Mouse (Mus musculus) olfactory bulb, adult 2 months (tissue): ENCODE measurements around the gene Ceacam19. TPM values are rescaled to one million over a fixed set of nuclear protein-coding genes. Genes with fewer than 3 reads are reported as not detected.
"Not testable (repeated sequence)": the region's sequence is repeated elsewhere in the genome, so short reads cannot be mapped to it uniquely, and the experiment has no call there.

Experiments used
- H3K27ac ChIP-seq: fragments of 200-500 bp; 2 replicates; pipeline ENCODE4 v1.5.1; 2012; ENCODE audit warnings: low read depth, low read length; ENCODE audit not compliant: insufficient read depth
- H3K4me1 ChIP-seq: fragments of 200-500 bp; 2 replicates; pipeline ENCODE4 v1.6.1; 2012; ENCODE audit warnings: low read length; ENCODE audit not compliant: control insufficient read depth, insufficient read depth
- H3K4me3 ChIP-seq: fragments of 200-500 bp; 2 replicates; pipeline ENCODE4 v1.5.1; 2012; ENCODE audit warnings: mild to moderate bottlenecking, low read depth, low read length, moderate library complexity; ENCODE audit not compliant: insufficient read depth
- CTCF ChIP-seq: fragments of 200-500 bp; IDR thresholded peaks from 2 replicates; pipeline ENCODE4 v1.5.1; 2012; ENCODE audit warnings: low read depth, mild to moderate bottlenecking, low read length, moderate library complexity; ENCODE audit not compliant: insufficient read depth
- POLR2A ChIP-seq: fragments of 200-500 bp; IDR thresholded peaks from 2 replicates; pipeline ENCODE4 v1.6.1; 2012; ENCODE audit warnings: mild to moderate bottlenecking, low read depth, low read length, moderate library complexity; ENCODE audit not compliant: insufficient read depth
- WGBS: fragments of 180-500 bp; shearing (Covaris S2); methylation state at CpG from one replicate; pipeline ENCODE4 v1.1.7; 2018; 5-methylcytosine and 5-hydroxymethylcytosine counted together
- polyA plus RNA-seq: library from polyadenylated mRNA; stranded (reverse); fragments of >200 nt; gene quantifications from 2 replicates; pipeline ENCODE4 v1.2.4, GENCODE M21; 2012; ENCODE audit warnings: low replicate concordance; ENCODE audit not compliant: missing spikeins, insufficient read depth, insufficient read length

Gene Ceacam19
- not detected in 2 replicates for polyA plus RNA-seq

- Histone ChIP-seq H3K4me3 (no peak within 1 kb of the TSS), H3K27ac (no peak within 1 kb of the TSS), H3K4me1 (no peaks in the 10 kb centered on the region)
- no peak for TF ChIP-seq POLR2A
- TF ChIP-seq CTCF: no peak
- WGBS: 75% methylated on average over 7 of the region's 7 CpGs
Measured at GRCm38 (mm10) chr7:19887849-19888248, at the start of gene Ceacam19. Ceacam19 (minus strand) TSS chr7:19887965.

DNA sequence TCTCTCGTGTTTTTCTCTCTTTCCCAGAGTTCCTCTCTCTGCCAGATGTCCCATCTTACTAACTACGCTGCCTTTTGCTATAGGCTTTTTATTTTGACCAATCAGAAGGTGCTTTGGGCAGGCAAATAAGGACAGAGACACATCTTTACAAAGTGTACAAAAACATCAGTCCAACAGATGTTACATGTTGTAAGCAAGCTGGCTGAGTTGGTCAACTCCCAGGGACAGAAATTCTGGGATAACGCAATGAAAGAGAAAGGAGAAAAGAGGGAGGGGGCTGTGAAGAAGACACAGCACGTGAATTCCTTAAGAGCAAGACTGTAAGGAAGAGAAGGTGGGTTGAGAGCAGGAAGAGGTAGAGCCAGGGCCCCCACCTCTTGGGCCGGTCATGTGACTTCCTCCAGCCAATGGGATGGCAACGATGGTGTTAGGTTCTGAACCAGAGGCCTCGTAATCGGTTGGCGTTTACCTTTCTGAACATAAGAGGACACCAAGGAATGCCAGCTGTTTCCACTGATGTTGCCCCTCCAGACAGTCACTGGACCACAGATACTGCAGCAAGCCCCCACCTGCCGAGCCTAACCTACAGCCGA lies 49.6 kb upstream of the Ceacam19 start:
- TF ChIP-seq CTCF (no peak), POLR2A (no peak)
- Histone ChIP-seq H3K27ac (no peak overlapping the region), H3K4me1 (peaks cover 13% of the 10 kb centered on the region), H3K4me3 (no peak overlapping the region)
- WGBS: 82% methylated on average over 11 of the region's 11 CpGs

DNA sequence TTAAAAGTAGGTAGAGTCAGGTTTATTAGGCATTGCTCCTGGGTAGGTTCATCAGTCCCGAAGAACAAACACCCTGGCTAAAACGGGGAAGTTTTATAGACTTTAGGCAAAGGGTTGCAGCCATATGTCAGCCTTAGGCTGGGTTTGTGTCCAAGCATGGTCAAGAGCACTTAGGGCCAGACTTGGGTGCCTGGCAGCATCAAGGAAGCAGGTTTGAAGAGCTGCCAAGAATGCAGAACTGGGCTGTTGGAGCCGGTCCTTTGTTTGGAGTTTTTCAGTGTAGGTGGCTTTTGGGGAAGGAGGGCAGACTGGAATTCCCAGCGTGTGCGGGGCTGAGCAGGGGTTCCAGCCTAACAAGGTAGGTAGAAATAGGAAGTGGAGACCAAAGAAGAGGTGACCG lies 48.2 kb upstream of the Ceacam19 start:
- no peak for TF ChIP-seq POLR2A
- no peak for TF ChIP-seq CTCF
- whole genome bisulfite sequencing: 54% methylated on average over 6 of the region's 6 CpGs
- H3K27ac ChIP-seq: no peak overlapping the region
- H3K4me1 ChIP-seq: peaks cover 13% of the 10 kb centered on the region
- H3K4me3 ChIP-seq: no peak overlapping the region

- no peak for TF ChIP-seq POLR2A
- TF ChIP-seq CTCF: no peak
- H3K4me3 ChIP-seq: no peak overlapping the region
- H3K4me1 ChIP-seq: peaks cover 13% of the 10 kb centered on the region
- no peak overlapping the region for H3K27ac ChIP-seq
- WGBS: 81% methylated on average over 20 of the region's 20 CpGs
Measured at GRCm38 (mm10) chr7:19935171-19935751, 47.5 kb upstream of the Ceacam19 start.

DNA sequence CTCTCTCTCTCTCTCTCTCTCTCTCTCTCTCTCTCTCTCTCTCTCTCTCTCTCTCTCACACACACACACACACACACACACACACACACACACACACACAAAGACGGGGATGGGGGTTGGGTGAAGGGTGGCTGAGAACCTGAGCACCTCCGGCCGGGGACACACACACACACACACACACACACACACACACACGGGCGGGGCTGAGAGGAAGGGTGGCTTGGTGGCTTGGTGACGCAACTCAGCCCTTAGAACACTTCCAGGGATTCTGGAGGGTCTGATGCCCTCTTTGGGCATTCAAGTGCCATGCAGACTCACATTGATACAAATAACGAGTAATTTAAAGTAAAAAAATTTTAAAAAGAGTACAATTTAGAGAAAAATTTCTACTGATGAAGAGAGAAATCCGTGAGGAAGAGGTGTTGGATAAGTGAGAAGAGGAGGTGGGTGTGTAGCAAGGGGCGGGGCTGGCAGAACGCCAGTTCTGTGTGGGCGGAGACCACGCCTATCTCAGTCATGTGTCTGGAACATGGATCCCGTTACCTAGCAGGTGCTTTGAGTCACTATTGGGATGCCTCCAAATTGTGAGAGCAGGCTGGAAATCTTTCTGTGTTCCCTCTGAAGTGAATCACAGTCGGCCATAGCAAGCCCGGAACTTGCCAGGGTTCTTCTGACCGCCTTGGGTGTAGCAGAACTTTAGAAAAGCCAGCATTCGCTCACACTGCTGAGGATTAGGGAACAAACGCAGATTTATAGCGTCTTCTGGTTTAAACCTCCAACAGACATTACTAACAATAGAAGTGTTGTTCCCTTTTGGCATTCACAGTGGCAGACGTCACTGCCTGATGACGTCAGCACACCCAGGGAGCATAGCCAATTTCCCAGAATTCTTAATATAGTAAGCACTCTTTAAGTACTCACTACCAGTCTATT lies 45.4 kb upstream of the Ceacam19 start:
- no peak for TF ChIP-seq POLR2A
- TF ChIP-seq CTCF: no peak
- WGBS: 6% methylated on average over 21 of the region's 21 CpGs
- Histone ChIP-seq H3K4me3 (peak overlapping the region; percentile 31), H3K27ac (peak overlapping the region; percentile 86), H3K4me1 (peaks cover 13% of the 10 kb centered on the region)

DNA sequence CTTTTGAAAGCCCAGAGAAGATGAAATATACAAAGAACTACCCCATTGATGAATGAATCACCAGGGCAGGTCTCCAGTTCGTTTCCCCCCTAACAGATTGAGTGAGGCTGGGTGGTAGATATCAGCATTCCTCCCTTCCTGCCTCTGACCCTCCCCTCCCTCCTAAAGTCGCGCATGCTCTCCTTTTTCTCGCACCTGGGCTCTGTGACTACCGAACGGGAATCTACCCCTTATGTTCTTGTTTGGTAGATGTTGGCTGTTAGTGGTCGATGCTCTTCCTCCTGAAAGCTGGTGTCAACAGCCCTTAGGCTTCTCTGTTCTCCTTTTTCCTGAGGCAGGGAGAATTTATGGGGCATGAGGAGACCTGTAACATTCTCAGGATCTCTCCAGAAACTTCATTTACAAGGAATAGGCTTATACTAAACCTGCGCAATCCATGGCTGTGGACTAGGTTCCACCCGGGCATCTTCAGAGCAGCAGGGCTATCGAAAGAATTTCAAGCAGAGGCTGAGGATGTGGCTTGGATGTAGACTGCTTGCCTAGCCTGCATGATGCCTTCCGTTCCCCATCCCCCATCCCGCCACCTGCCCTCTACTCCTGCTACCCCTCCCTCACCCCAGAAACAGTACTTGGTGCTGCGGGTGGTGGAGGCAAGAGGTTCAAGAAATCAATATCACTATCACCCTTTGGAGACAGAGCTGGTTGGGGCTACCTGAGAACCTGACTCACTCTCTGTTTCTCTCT lies 44.5 kb upstream of the Ceacam19 start:
- TF ChIP-seq CTCF (no peak), POLR2A (no peak)
- no peak overlapping the region for H3K27ac ChIP-seq
- WGBS: 29% methylated on average over 13 of the region's 13 CpGs
- no peak overlapping the region for H3K4me3 ChIP-seq
- H3K4me1 ChIP-seq: peaks cover 13% of the 10 kb centered on the region

DNA sequence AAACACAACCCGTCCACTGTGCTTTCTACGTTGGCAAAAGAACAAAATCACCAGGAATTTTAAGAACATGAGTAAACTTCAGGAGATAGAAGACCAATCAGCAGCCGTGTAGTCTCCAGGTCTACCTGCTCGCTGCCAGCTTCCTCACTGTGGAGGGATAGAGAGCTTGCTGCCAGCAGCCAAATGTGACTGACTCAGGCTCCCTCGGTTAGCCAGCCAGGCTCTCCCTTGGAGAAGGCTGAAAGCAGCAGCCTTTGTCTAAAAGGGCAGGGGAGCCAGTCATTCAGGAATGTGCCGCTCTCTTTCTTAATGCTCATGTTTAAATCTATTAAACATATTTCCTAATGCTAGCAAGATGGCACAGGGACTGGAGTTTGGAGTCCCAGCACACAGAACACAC lies 42.7 kb upstream of the Ceacam19 start:
- 67% methylated on average over 6 of the region's 6 CpGs for WGBS
- H3K4me1 ChIP-seq: peaks cover 13% of the 10 kb centered on the region
- not testable (repeated sequence) for H3K27ac ChIP-seq, H3K4me3 ChIP-seq

DNA sequence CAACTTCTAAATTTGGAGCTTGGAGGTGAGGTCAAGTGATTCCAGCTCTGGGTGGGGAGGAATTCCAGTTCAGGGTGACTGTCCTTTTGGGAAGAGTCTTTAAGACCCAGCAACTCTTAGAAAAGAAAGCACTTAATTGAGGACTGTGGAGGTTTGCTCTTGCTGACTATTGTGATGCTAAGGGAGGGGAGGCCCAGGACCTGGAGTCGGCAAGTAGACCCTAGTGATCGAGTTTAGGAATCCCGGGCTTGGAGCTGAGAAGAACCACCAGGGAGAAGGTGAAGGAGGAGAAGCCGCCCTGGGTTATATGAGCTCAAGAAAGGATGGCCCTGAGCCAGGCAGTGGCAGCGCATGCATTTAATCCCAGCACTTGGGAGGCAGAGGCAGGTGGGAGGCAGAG lies 40.7 kb upstream of the Ceacam19 start:
- TF ChIP-seq POLR2A (no peak), CTCF (no peak)
- 74% methylated on average over 5 of the region's 5 CpGs for WGBS

GRCm38 (mm10) chr7:19926849-19927480 lies 39.2 kb upstream of the Ceacam19 start:
- no peak for TF ChIP-seq CTCF
- no peak for TF ChIP-seq POLR2A
- H3K27ac ChIP-seq: no peak overlapping the region
- no peak overlapping the region for H3K4me3 ChIP-seq
- WGBS: 75% methylated on average over 2 of the region's 2 CpGs
- H3K4me1 ChIP-seq: no peaks in the 10 kb centered on the region

More for the DNA sequence above, 40.7 kb upstream of the Ceacam19 start:
- no peak overlapping the region for H3K4me3 ChIP-seq
- peaks cover 9% of the 10 kb centered on the region for H3K4me1 ChIP-seq
- no peak overlapping the region for H3K27ac ChIP-seq
